Mouse (Mus musculus) spleen, adult 2 months (tissue): ENCODE results near the gene Angptl2.

Source experiments
- CTCF ChIP-seq: fragments of 200-500 bp; IDR thresholded peaks from 2 replicates; pipeline ENCODE4 v1.5.1; 2011; ENCODE audit warnings: mild to moderate bottlenecking, inconsistent platforms; ENCODE audit not compliant: insufficient read depth, insufficient read length, insufficient replicate concordance; ENCODE audit errors: extremely low read depth
- POLR2A ChIP-seq: fragments of 200-500 bp; IDR thresholded peaks from 2 replicates; pipeline ENCODE4 v1.6.1; 2011; ENCODE audit warnings: low read depth, low read length, inconsistent platforms

DNA sequence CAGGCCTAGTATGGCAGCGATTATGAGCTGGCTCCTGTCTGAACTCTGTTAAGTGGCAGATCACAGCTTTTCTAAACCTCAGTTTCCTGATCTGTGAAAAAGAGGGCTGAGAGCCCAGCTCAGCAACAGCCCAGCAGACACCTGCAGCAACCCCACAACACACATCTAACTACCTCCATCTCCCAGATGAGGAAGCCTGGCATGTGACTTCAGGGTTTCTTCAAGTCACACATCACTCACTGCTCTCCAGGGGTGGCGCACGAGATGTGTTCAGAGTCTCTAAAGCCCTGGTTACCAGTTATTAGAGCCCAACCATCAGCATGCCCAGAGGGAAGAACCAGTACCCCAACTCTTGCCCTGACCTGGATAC is 1.5 kb downstream of the Angptl2 start:
- TF ChIP-seq CTCF (no peak), POLR2A (no peak)
